In genomic region chr4:32106664-32107171, GRCm38 (mm10) we compare ENCODE assay signal across 10 mouse cellular contexts.
DNase-seq lines count a peak whose midpoint lies in the region; ATAC-seq lines count a peak whose summit lies in the region.
"Had no signal": no experiment of that assay in that cellular context is flagged by ENCODE, and none has a peak within 500 bp of the region (broad histone marks: within the 10 kb centered on the region; RNA-seq: fewer than 3 reads in every experiment).

No protein-coding gene starts in this region.

- no peaks in the 10 kb centered on the region for H3K36me3 ChIP-seq in neural tube, embryonic 11.5 days (ENCODE audit: control insufficient read depth, insufficient read depth, low read length)
- H3K36me3 ChIP-seq in midbrain, embryonic 12.5 days = no peaks in the 10 kb centered on the region

- 0 out of 2 replicates have a peak overlapping the region, but pooled peaks have one; percentile 26 for H3K9ac ChIP-seq in neural tube, embryonic 11.5 days (ENCODE audit: low read length)
- H3K9ac ChIP-seq in midbrain, embryonic 12.5 days (replicated peaks) = no peak overlapping the region

- peak; percentile 16 for DNase-seq in neural tube, embryonic 11.5 days (ENCODE audit: low spot score)
- no peak for DNase-seq in neural tube, embryonic 10.5 days (ENCODE audit: extremely low spot score, low spot score)
- DNase-seq in heart, postnatal 10 days = peak; percentile 3 to 17
- no peak for DNase-seq in spleen, postnatal 10 days (ENCODE audit: low spot score in 2 of 2)
- no peak for DNase-seq in gastrocnemius, adult 18-20 months (ENCODE audit: low spot score)
- DNase-seq: adrenal gland, postnatal 25 days; lung, adult 2 months had no signal

- ATAC-seq in neural tube, embryonic 11.5 days (ENCODE audit: insufficient read depth, low FRiP score, low TSS enrichment) = no peak
- 0 out of 2 replicates have a peak, but pooled peaks have one; percentile 23 for ATAC-seq in midbrain, embryonic 12.5 days (ENCODE audit: low FRiP score, low read depth)
- no peak for ATAC-seq in megakaryocyte-erythroid progenitor cell, adult 5-6 weeks (replicated peaks; ENCODE audit: low FRiP score, low TSS enrichment, poor library complexity, severe bottlenecking)
- no peak for ATAC-seq in CD4-positive, CD25-positive, alpha-beta regulatory T cell, adult 4 months

- WGBS in neural tube, embryonic 11.5 days = 12% methylated on average over 5 of the region's 5 CpGs
- WGBS in midbrain, embryonic 12.5 days = 14% methylated on average over 5 of the region's 5 CpGs

- no peak overlapping the region for H3K27ac ChIP-seq in neural tube, embryonic 11.5 days (ENCODE audit: low read depth, low read length)
- H3K27ac ChIP-seq in midbrain, embryonic 12.5 days (replicated peaks) = no peak overlapping the region

- no peak overlapping the region for H3K4me2 ChIP-seq in neural tube, embryonic 11.5 days (ENCODE audit: low read depth)
- H3K4me2 ChIP-seq in midbrain, embryonic 12.5 days (replicated peaks) = no peak overlapping the region

- H3K27me3 ChIP-seq in neural tube, embryonic 11.5 days (ENCODE audit: control insufficient read depth, insufficient read depth, low read length) = no peaks in the 10 kb centered on the region
- H3K27me3 ChIP-seq in midbrain, embryonic 12.5 days = no peaks in the 10 kb centered on the region

- intact Hi-C loops in heart, postnatal 10 days (cut with DNase I) = no loop called here

- peaks cover 7% of the 10 kb centered on the region; the same call in 1 of the 2 replicates for H3K4me1 ChIP-seq in neural tube, embryonic 11.5 days (ENCODE audit: control insufficient read depth, insufficient read depth, low read length)
- H3K4me1 ChIP-seq in midbrain, embryonic 12.5 days = peaks cover 7% of the 10 kb centered on the region

- H3K9me3 ChIP-seq in neural tube, embryonic 11.5 days (ENCODE audit: control insufficient read depth, low read length) = no peaks in the 10 kb centered on the region
- no peaks in the 10 kb centered on the region for H3K9me3 ChIP-seq in midbrain, embryonic 12.5 days

- no peak overlapping the region for H3K4me3 ChIP-seq in neural tube, embryonic 11.5 days (ENCODE audit: low read depth, low read length)
- no peak overlapping the region for H3K4me3 ChIP-seq in midbrain, embryonic 12.5 days

Comparison
In these comparisons a context has a peak if more than half of its experiments do, and no peak if none do; other contexts are left out.
1. DNase-seq: peak in neural tube, embryonic 11.5 days (single experiment) and heart, postnatal 10 days (2 of 2); none in neural tube, embryonic 10.5 days (single experiment), spleen, postnatal 10 days (0 of 2) and gastrocnemius, adult 18-20 months (single experiment).